Mouse (Mus musculus) heart, adult 2 months (tissue): ENCODE data around the gene Gm7534.

Experiments used
- CTCF ChIP-seq: fragments of 200-600 bp; IDR thresholded peaks from 2 replicates; pipeline ENCODE4 v1.8.1; 2022; ENCODE audit warnings: antibody characterized with exemption, mild to moderate bottlenecking, moderate library complexity
- EP300 ChIP-seq: fragments of 200-500 bp; IDR thresholded peaks from 2 replicates; pipeline ENCODE4 v1.6.1; 2011; ENCODE audit warnings: low read depth, low read length, control low read depth; ENCODE audit not compliant: insufficient read depth
- POLR2A ChIP-seq: fragments of 200-500 bp; IDR thresholded peaks from 2 replicates; pipeline ENCODE4 v1.6.1; 2011; ENCODE audit warnings: mild to moderate bottlenecking, low read depth, low read length, control low read depth; ENCODE audit not compliant: insufficient read depth

DNA sequence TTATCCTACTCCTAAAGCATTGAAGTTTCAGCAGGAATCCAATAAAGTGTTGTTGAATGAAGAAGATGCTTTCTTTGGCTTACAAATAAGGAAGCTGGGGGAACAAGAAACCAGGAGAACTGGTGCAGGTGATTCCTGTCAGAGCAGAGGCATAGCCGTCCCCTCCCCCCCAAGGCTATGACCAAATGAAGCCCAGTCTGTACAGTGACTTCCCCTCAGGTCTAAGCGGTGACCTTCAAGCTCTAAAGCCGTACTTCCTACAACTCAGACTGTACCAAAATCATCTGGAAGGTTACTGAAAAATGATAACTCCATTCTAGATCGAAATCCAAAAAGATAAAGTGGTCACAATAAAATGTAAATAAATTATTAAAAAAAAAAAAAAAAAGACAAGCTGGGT lies 53.4 kb downstream of the Gm7534 start:
- TF ChIP-seq EP300 (no peak), CTCF (no peak), POLR2A (no peak)
